22 mouse cellular contexts compared by ENCODE assay signal in the genomic region with DNA sequence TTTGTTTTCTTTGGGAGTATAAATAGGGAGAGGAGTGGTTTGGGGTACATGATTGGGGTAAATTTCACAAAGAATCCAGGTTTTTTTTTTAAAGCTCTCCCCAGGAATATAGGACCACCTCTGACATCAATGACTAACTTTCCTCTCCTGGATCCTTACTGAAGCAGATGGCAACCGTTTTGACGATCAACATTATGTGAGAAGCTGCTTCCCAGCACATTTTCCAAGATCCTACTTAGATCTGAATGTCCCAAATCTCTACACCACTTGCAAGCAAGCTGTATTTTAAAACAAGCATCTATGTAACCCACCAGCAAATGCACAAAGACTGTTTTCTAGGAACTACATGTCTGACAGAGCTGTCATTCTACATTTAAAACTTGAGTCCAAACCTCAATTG.
A peak's percentile ranks its signal among the peaks of the same experiment; 100 is the strongest.
DNase-seq lines count a peak whose midpoint lies in the region; ATAC-seq lines count a peak whose summit lies in the region.
"Had no signal": no experiment of that assay in that cellular context is flagged by ENCODE, and none has a peak within 500 bp of the region (broad histone marks: within the 10 kb centered on the region; RNA-seq: fewer than 3 reads in every experiment).

No protein-coding gene starts in this region.

- ATAC-seq in frontal cortex, adult (ENCODE audit: low TSS enrichment): peak; percentile 74
- ATAC-seq: activated CD4-positive, CD25-positive, alpha-beta regulatory T cell, adult 4 months; CD4-positive, CD25-positive, alpha-beta regulatory T cell, adult 4 months; forebrain, embryonic 14.5 days; forebrain, embryonic 16.5 days; Patski had no signal

- no peak for DNase-seq in frontal cortex, postnatal 36 days (ENCODE audit: low spot score in 2 of 2)
- peak; percentile 14 to 38 for DNase-seq in left cerebral cortex, postnatal 14 days (ENCODE audit: low spot score in 2 of 2)
- no peak for DNase-seq in left cerebral cortex, adult 18-20 months (ENCODE audit: low spot score in 2 of 2)
- DNase-seq in brain, adult 2 months (ENCODE audit: low read depth, low spot score): peak; percentile 54
- peak; percentile 33 for DNase-seq in telencephalon, adult 2 months (ENCODE audit: low read depth, low spot score)
- DNase-seq in cerebellum, postnatal 36 days: no peak
- DNase-seq: adrenal gland, adult 8-10 months; adrenal gland, postnatal 14 days; adrenal gland, postnatal 36 days; B cell, adult 2 months; cerebellum, adult 11 months; cerebellum, adult 18-20 months; cerebellum, adult 8-10 months; cerebellum, adult 9-11 months; cerebellum, postnatal 14 days; embryo, embryonic 11 days had no signal

- intact Hi-C loops in left cerebral cortex, postnatal 14 days (cut with DNase I): no loop called here

Comparison
In these comparisons a context has a peak if more than half of its experiments do, and no peak if none do; other contexts are left out.
1. DNase-seq: peak in left cerebral cortex, postnatal 14 days (2 of 2), brain, adult 2 months (single experiment) and telencephalon, adult 2 months (single experiment); none in frontal cortex, postnatal 36 days (0 of 2), left cerebral cortex, adult 18-20 months (0 of 2) and cerebellum, postnatal 36 days (0 of 2).